Mouse (Mus musculus) liver, embryonic 14.5 days (tissue): ENCODE data around the gene Dph1.

Source experiments
- CTCF ChIP-seq: IDR thresholded peaks from 2 replicates; pipeline ENCODE4 v1.5.1; 2016; ENCODE audit warnings: antibody characterized with exemption, low read depth, control low read depth
- EP300 ChIP-seq: IDR thresholded peaks from 2 replicates; pipeline ENCODE4 v1.6.1; 2016; ENCODE audit warnings: antibody characterized with exemption, low read depth

GRCm38 (mm10) chr11:75168590-75169361, 22.3 kb downstream of the Dph1 start:
- TF ChIP-seq EP300: no peak
- TF ChIP-seq CTCF: peak; percentile 84
